Mouse (Mus musculus) ES-E14 (cell line): ENCODE data around the gene Aanat.

Experiments
- CHD2 ChIP-seq: IDR thresholded peaks from 2 replicates; pipeline ENCODE4 v1.6.1; 2014; ENCODE audit warnings: mild to moderate bottlenecking, low read depth, low read length, inconsistent platforms
- HCFC1 ChIP-seq: IDR thresholded peaks from 2 replicates; pipeline ENCODE4 v1.6.1; 2012; ENCODE audit warnings: low read length, inconsistent platforms, borderline replicate concordance; ENCODE audit not compliant: insufficient read depth
- ZC3H11A ChIP-seq: IDR thresholded peaks from 2 replicates; pipeline ENCODE4 v1.6.1; 2012; ENCODE audit warnings: low read depth, mild to moderate bottlenecking, inconsistent platforms, low read length, borderline replicate concordance
- ZNF384 ChIP-seq: IDR thresholded peaks from 2 replicates; pipeline ENCODE4 v1.6.1; 2012; ENCODE audit warnings: low read depth, low read length, inconsistent platforms

- TF ChIP-seq CHD2 (no peak), ZC3H11A (no peak), ZNF384 (no peak), HCFC1 (no peak)
These were observed 35.5 kb upstream of the Aanat start for GRCm38 (mm10) chr11:116550748-116551147.
